Mouse (Mus musculus) heart, postnatal 0 days (tissue): Measurements from ENCODE around the gene Sstr4. TPM values are rescaled to one million over a fixed set of nuclear protein-coding genes. Genes with fewer than 3 reads are reported as not detected.

Experiments
- ATAC-seq: fragments of 200-750 bp; cut with Nextera tagmentation; 2 replicates; pipeline ENCODE4 v1.8.0; 2017; ENCODE audit warnings: low read depth, moderate number of reproducible peaks, moderate library complexity; ENCODE audit not compliant: insufficient read depth
- DNase-seq: peaks from one replicate; pipeline ENCODE4 v3.0.0-alpha.2; 2016; ENCODE audit warnings: low spot score
- H3K27ac ChIP-seq: fragments of 300-500 bp; sonication (generic); 2 replicates; pipeline ENCODE4 v1.5.1; 2014; ENCODE audit warnings: low read depth, mild to moderate bottlenecking
- H3K27me3 ChIP-seq: fragments of 300-500 bp; sonication (generic); 2 replicates; pipeline ENCODE4 v1.6.1; 2014; ENCODE audit warnings: low read length, mixed read lengths; ENCODE audit not compliant: control insufficient read depth, insufficient read depth
- H3K36me3 ChIP-seq: fragments of 300-500 bp; sonication (generic); replicated peaks from 2 replicates; pipeline ENCODE4 v1.6.1; 2014; ENCODE audit warnings: low read length, mixed read lengths; ENCODE audit not compliant: control insufficient read depth, insufficient read depth
- H3K4me1 ChIP-seq: fragments of 300-500 bp; sonication (generic); 2 replicates; pipeline ENCODE4 v1.6.1; 2014; ENCODE audit warnings: antibody characterized with exemption; ENCODE audit not compliant: control insufficient read depth, insufficient read depth
- H3K4me2 ChIP-seq: fragments of 300-500 bp; sonication (generic); 2 replicates; pipeline ENCODE4 v1.6.1; 2014; ENCODE audit warnings: low read depth, mild to moderate bottlenecking, low read length, moderate library complexity
- H3K4me3 ChIP-seq: fragments of 300-500 bp; sonication (generic); 2 replicates; pipeline ENCODE4 v1.5.1; 2014; ENCODE audit warnings: low read depth, low read length
- H3K9ac ChIP-seq: fragments of 300-500 bp; sonication (generic); replicated peaks from 2 replicates; pipeline ENCODE4 v1.6.1; 2014; ENCODE audit warnings: low read depth, low read length, mixed read lengths
- H3K9me3 ChIP-seq: fragments of 300-500 bp; sonication (generic); replicated peaks from 2 replicates; pipeline ENCODE4 v1.6.1; 2016; ENCODE audit warnings: low read length; ENCODE audit not compliant: control insufficient read depth
- CTCF ChIP-seq: IDR thresholded peaks from 2 replicates; pipeline ENCODE4 v1.5.1; 2016; ENCODE audit warnings: antibody characterized with exemption, control low read depth, low read depth
- EP300 ChIP-seq: IDR thresholded peaks from 2 replicates; pipeline ENCODE4 v1.6.1; 2016; ENCODE audit warnings: antibody characterized with exemption, low read depth
- WGBS: fragments of 180-500 bp; shearing (Covaris S2); extraction: QIAGEN DNeasy Blood & Tissue Kit; methylation state at CpG from one replicate; pipeline ENCODE4 v1.1.7; 2014; 5-methylcytosine and 5-hydroxymethylcytosine counted together
- polyA plus RNA-seq: library from polyadenylated mRNA; unstranded; fragments of >200 nt; fragmentation: Nextera tagmentation; extraction: Ambion mirVana; gene quantifications from 2 replicates; pipeline ENCODE4 v1.2.1, GENCODE M21; 2015
- total RNA-seq: library from RNA; depleted of rRNA; stranded (reverse); fragments of >200 nt; gene quantifications from 2 replicates; pipeline ENCODE4 v1.2.3, GENCODE M21; 2014; ENCODE audit warnings: low replicate concordance; rRNA removed

Sstr4 gene
- total and polyA plus RNA-seq, 2 experiments from 2014 or later = 0.14 to 0.31 TPM

DNA sequence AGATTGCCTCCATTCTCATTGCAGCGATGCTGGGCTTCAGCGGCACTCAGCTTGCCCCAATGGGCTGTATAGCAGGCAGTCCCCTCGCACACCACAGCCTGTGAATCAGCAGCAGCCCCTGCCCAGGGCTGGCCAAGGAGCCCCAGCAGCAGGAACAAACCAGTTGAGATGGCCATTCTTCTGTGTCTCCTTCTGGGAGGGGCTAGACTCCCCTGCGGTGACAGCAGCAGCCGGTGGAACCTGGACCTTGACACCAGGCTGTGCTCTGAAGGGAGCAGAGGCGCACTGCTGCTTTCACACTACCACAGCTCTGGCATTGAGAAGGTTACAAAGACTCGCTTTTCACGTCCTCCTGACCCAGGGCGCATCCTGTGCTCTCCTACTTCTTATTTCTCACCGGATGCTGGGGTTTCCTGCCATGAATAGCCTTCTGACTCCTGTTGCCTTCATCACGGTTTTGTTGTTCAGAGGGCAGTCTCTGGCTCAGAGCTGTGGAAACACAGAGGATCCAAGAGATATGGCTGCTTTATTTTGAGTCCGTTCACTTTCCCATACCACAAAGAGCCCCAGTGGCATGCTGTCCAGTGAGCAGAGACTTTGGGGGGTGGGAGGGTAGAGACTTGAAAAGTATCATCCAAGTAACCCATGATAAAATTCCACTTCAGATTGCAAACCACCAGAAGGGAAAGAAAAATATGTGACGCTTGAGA, 48.3 kb downstream of the Sstr4 start, which contains the start of gene Cd93:
Cd93 (minus strand) TSS at position 315 of the 710 bp plus-strand sequence.
- H3K27ac ChIP-seq = peak within 1 kb of the TSS; percentile 80
- peak; percentile 57 for DNase-seq
- WGBS = 26% methylated on average over 13 of the region's 13 CpGs
- peak within 1 kb of the TSS; percentile 57 for H3K9ac ChIP-seq
- H3K9me3 ChIP-seq = no peaks in the 10 kb centered on the region
- no peak for TF ChIP-seq EP300
- no peak for TF ChIP-seq CTCF
- peak within 1 kb of the TSS; percentile 43 for H3K4me3 ChIP-seq
- no peaks in the 10 kb centered on the region for H3K4me1 ChIP-seq
- H3K36me3 ChIP-seq = 0 out of 2 replicates have a peak, but pooled peaks cover 3% of the 10 kb centered on the region
- peak within 1 kb of the TSS; percentile 55 for H3K4me2 ChIP-seq
- no peaks in the 10 kb centered on the region for H3K27me3 ChIP-seq
- peak; percentile 83 for ATAC-seq

DNA sequence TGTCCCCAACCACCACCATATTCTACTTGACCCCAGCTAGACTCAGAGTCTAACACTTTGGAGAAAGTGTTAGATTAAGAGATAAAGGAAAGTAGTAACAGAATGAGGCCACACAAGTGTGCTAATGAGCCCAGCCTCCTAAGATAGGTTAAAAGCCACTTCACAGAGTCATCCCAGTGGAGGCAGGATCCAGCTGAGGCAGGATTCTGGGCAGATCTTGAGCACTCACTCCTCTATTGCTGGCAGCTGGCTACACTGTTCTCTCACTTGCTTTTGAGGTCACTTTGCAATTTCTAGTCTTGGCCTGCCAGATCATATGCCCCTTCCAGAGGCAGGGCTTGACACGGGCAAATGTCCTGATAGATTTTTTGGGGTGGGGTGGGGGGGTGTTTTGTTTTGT, 49.3 kb downstream of the Sstr4 start:
- ATAC-seq = no peak
- no peak for DNase-seq
- no peak overlapping the region for H3K4me3 ChIP-seq
- TF ChIP-seq CTCF (no peak), EP300 (no peak)
- H3K27me3 ChIP-seq = no peaks in the 10 kb centered on the region
- no peaks in the 10 kb centered on the region for H3K4me1 ChIP-seq
- peak overlapping the region; percentile 80 for H3K27ac ChIP-seq
- no peaks in the 10 kb centered on the region for H3K36me3 ChIP-seq
- no peaks in the 10 kb centered on the region for H3K9me3 ChIP-seq
- 73% methylated on average over 1 of the region's 1 CpGs for WGBS
- no peak overlapping the region for H3K9ac ChIP-seq
- H3K4me2 ChIP-seq = no peak overlapping the region

DNA sequence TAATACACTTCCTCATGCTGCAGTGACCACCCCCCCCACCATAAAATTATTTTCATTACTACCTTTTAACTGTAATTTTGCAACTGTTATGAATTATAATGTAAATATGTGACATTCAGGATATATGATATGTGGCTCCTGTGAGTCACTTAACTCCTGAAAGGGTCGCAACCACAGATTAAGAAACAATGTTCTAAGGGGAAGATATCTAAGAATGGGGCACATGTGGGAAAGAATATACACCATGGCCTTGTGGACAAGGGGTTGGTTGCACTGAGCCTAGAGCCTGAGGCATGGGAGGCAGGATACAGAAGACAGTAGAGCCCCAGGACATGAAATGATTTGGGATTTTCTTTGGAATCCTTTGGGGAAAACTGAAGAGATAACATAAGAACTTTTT, 50.5 kb downstream of the Sstr4 start:
- Histone ChIP-seq H3K27me3 (no peaks in the 10 kb centered on the region), H3K4me1 (no peaks in the 10 kb centered on the region), H3K9ac (no peak overlapping the region), H3K27ac (no peak overlapping the region), H3K4me2 (no peak overlapping the region), H3K9me3 (no peaks in the 10 kb centered on the region), H3K4me3 (no peak overlapping the region), H3K36me3 (no peaks in the 10 kb centered on the region)
- DNase-seq (no peak), ATAC-seq (no peak)
- 81% methylated on average over 1 of the region's 1 CpGs for WGBS
- TF ChIP-seq CTCF (no peak), EP300 (no peak)

Other genes with a start within 250 kb of the Sstr4 start
- gene Thbd, start 12.8 kb downstream of the Sstr4 start, total RNA-seq = 50.6 and 52.6 TPM in 2 replicates
- 15.6 and 16.5 TPM in 2 replicates for gene Thbd, start 12.8 kb downstream of the Sstr4 start, polyA plus RNA-seq
- 106 and 120 TPM in 2 replicates for gene Cd93, start 48.2 kb downstream of the Sstr4 start, total RNA-seq
- 21.1 and 21.2 TPM in 2 replicates for gene Cd93, start 48.2 kb downstream of the Sstr4 start, polyA plus RNA-seq